Mouse (Mus musculus): Measurements from ENCODE around the gene Cers6.

DNA sequence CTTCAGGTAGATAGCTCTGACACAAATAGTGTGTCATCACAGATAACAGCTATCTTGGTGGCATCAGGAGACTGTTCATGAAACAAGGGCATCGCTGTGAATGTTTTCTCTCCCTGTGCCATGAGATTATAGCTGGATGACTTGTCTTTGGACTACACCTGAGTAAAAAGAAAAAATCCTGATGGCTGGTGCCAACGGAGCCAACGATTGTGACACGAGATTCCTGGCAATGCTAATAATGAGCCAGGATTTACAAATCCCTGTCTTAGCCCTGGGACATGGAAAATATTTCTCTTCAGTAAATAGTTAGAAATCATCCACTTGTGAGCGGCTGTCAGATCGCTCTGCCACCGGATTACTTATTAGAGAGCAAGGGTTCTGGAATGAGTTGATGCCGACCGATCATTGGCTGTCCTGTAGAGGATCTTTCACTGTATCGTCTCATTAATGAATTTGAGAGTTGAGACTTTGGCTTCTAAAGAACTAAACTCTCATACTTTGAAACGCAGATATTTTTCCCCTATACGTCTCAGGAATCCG lies 157.9 kb downstream of the Cers6 start:
- TF ChIP-seq CTCF (IDR thresholded peaks at IDR 0.05; ENCODE audit: control insufficient read depth, insufficient read depth, insufficient replicate concordance, low read depth, low read length): no peak
- TF ChIP-seq POLR2A (IDR thresholded peaks at IDR 0.05; ENCODE audit: control insufficient read depth, low read depth, low read length): no peak
